Mouse (Mus musculus) forebrain, embryonic 10.5 days (tissue): ENCODE results near the gene Yipf3. TPM values are rescaled to one million over a fixed set of nuclear protein-coding genes. Genes with fewer than 3 reads are reported as not detected.

Source experiments
- DNase-seq: peaks from one replicate; pipeline ENCODE4 v3.0.0-alpha.2; 2017; ENCODE audit warnings: low spot score; ENCODE audit errors: extremely low spot score
- H3K27ac ChIP-seq: fragments of 300-500 bp; sonication (generic); 2 replicates; pipeline ENCODE4 v1.5.1; 2016; ENCODE audit warnings: mild to moderate bottlenecking
- H3K27me3 ChIP-seq: fragments of 300-500 bp; sonication (generic); 2 replicates; pipeline ENCODE4 v1.6.1; 2016; ENCODE audit warnings: mild to moderate bottlenecking; ENCODE audit not compliant: poor library complexity, severe bottlenecking
- H3K36me3 ChIP-seq: fragments of 300-500 bp; sonication (generic); replicated peaks from 2 replicates; pipeline ENCODE4 v1.6.1; 2016; ENCODE audit warnings: mild to moderate bottlenecking, moderate library complexity
- H3K4me1 ChIP-seq: fragments of 300-500 bp; sonication (generic); 2 replicates; pipeline ENCODE4 v1.6.1; 2016
- H3K4me3 ChIP-seq: fragments of 300-500 bp; sonication (generic); 2 replicates; pipeline ENCODE4 v1.5.1; 2016; ENCODE audit warnings: mild to moderate bottlenecking, moderate library complexity
- H3K9me3 ChIP-seq: fragments of 300-500 bp; sonication (generic); 2 replicates; pipeline ENCODE4 v1.6.1; 2016; ENCODE audit warnings: mild to moderate bottlenecking, moderate library complexity
- WGBS: fragments of 180-500 bp; shearing (Covaris S2); methylation state at CpG from one replicate; pipeline ENCODE4 v1.1.7; 2016; 5-methylcytosine and 5-hydroxymethylcytosine counted together
- polyA plus RNA-seq: library from polyadenylated mRNA; unstranded; fragments of >200 nt; fragmentation: Nextera tagmentation; extraction: Ambion mirVana; gene quantifications from 2 replicates; pipeline ENCODE4 v1.2.1, GENCODE M21; 2016

Gene Yipf3
- polyA plus RNA-seq, 1 experiment from 2014 or later, result 72.5 TPM

DNA sequence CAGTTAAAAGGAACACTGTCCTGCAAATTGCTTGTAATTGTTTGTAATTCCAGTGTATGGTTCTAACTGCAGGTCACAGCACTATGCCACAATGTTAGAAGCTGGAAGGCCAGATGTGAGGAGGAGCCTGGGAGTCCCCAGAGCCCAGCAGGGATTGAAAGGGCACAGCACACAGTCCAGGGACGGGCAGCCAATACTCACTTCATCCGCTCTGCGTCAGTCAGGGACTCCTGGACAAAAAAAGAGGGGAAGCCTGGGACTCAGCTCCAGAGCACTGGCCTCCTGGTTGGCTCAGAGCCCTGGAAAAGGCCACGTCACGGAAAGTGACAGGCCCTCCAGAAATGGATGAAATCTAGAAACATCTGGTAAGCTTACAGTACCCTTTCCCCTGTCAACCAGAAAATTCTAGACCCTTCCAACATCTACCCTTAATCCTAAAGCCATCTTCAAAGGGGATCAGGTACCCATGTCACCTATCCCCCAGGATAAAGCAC is 14.4 kb downstream of the Yipf3 start:
- H3K36me3 ChIP-seq, result peaks cover 99% of the 10 kb centered on the region
- no peak overlapping the region for H3K27ac ChIP-seq
- 0 out of 2 replicates have a peak, but pooled peaks cover under 1% of the 10 kb centered on the region for H3K27me3 ChIP-seq
- no peak overlapping the region for H3K4me3 ChIP-seq
- peaks cover 6% of the 10 kb centered on the region for H3K4me1 ChIP-seq
- DNase-seq, result no peak
- WGBS, result over 99% methylated on average over 5 of the region's 5 CpGs
- no peaks in the 10 kb centered on the region for H3K9me3 ChIP-seq

DNA sequence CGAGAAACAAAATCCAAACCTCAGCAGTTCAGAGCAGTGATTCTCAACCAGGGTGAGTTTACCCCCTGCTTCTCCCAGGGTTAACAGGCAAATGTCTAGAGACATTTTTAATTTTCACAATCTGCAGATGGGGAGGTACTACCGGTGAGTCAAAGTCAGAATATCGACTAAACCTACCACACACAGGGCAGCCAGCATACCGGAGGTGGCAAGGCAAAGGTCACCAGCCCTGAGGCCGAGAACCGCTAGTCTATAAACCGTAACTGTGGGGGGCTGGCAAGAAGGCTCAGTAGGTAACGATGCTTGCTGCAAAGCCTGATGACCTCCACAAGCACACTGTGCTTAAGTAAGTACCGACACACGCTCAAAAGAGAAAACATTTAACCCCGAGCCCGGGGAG is 17.6 kb downstream of the Yipf3 start:
- no peaks in the 10 kb centered on the region for H3K27me3 ChIP-seq
- 82% methylated on average over 12 of the region's 12 CpGs for WGBS
- peaks cover 6% of the 10 kb centered on the region for H3K4me1 ChIP-seq
- no peak overlapping the region for H3K27ac ChIP-seq
- peaks cover 99% of the 10 kb centered on the region for H3K36me3 ChIP-seq
- H3K9me3 ChIP-seq, result no peaks in the 10 kb centered on the region
- DNase-seq, result no peak
- no peak overlapping the region for H3K4me3 ChIP-seq

DNA sequence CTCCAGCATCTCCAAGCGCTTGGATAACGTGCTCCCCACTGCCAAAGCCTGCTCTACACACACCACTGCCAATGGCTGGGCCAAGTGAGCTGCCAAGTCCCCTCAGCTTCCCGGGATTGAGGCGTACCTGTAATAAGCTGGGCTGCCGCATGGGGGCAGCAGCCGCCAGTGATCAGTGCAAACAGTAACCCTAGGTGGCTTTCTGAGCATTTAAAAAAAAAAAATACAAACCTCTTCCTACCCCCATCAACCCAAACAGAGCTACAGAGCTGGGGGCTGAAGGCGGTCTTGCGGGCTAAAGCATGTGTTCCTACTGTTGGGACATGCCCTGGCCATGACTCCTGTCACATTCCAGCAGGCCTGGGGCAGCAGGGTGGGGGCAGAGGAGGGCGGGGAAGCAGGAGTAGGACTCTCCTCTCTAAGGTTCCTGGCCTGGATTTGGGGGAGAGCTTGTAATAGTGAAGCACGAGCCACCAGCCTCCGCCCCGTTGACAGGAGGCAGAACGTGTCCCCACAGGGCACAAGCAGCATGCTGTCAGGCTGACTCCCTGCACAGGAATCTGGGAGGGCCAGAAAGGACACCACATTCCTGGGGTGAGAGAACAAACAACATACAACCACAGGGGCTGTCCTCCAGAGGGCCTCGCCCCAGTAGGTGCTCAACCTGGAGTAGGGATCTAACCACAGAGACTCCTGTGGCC is 18.2 kb downstream of the Yipf3 start:
- H3K27ac ChIP-seq, result no peak overlapping the region
- peak; percentile 74 for DNase-seq
- H3K4me3 ChIP-seq, result no peak overlapping the region
- H3K9me3 ChIP-seq, result no peaks in the 10 kb centered on the region
- H3K27me3 ChIP-seq, result no peaks in the 10 kb centered on the region
- 27% methylated on average over 14 of the region's 14 CpGs for WGBS
- peaks cover 99% of the 10 kb centered on the region for H3K36me3 ChIP-seq
- H3K4me1 ChIP-seq, result peaks cover 6% of the 10 kb centered on the region

DNA sequence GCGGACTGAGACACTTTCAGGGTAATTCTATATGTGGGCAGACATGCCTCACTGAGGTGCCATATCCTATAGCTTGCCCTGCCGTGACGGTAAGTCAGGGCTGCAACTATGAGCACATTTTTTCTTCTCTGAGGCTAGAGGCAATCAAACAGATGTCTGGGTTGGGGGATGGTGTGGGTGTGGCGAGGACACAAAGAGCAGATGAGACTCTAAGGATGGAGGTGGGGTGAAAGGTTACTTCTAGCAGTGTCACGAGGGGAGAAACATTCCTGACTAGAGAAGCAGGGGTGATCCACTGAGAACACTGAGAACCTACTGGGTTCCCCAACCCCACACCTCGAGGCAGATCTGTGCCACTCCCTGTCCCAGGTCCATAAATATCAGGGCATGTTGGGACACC is 19.1 kb downstream of the Yipf3 start:
- H3K4me3 ChIP-seq, result no peak overlapping the region
- H3K36me3 ChIP-seq, result peaks cover 99% of the 10 kb centered on the region
- H3K27ac ChIP-seq, result no peak overlapping the region
- WGBS, result 73% methylated on average over 6 of the region's 6 CpGs
- peaks cover 6% of the 10 kb centered on the region for H3K4me1 ChIP-seq
- DNase-seq, result no peak
- no peaks in the 10 kb centered on the region for H3K9me3 ChIP-seq
- H3K27me3 ChIP-seq, result no peaks in the 10 kb centered on the region

DNA sequence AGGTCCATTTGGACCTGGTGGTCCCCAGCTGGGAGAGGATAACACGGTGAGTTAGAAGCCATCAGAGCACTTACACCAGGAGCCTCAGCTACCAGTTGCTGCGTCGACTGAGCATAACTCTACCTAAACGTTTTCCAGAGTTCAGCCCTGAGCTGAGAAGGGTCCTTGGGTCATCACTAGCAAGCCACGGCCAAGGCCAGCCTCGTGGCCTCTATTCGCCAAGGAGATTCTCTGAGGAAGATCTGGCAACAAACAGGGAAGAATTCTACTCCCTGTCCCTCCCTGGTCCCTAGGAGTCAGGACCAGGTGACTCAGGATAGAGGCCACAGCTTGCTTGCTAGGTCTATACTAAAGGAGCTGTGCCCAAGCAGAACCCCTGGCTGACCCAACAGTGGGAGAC is 19.6 kb downstream of the Yipf3 start:
- H3K27me3 ChIP-seq, result no peaks in the 10 kb centered on the region
- H3K27ac ChIP-seq, result no peak overlapping the region
- H3K36me3 ChIP-seq, result peaks cover 99% of the 10 kb centered on the region
- no peak for DNase-seq
- WGBS, result 87% methylated on average over 7 of the region's 7 CpGs
- H3K4me1 ChIP-seq, result peaks cover 6% of the 10 kb centered on the region
- H3K9me3 ChIP-seq, result no peaks in the 10 kb centered on the region
- H3K4me3 ChIP-seq, result no peak overlapping the region

DNA sequence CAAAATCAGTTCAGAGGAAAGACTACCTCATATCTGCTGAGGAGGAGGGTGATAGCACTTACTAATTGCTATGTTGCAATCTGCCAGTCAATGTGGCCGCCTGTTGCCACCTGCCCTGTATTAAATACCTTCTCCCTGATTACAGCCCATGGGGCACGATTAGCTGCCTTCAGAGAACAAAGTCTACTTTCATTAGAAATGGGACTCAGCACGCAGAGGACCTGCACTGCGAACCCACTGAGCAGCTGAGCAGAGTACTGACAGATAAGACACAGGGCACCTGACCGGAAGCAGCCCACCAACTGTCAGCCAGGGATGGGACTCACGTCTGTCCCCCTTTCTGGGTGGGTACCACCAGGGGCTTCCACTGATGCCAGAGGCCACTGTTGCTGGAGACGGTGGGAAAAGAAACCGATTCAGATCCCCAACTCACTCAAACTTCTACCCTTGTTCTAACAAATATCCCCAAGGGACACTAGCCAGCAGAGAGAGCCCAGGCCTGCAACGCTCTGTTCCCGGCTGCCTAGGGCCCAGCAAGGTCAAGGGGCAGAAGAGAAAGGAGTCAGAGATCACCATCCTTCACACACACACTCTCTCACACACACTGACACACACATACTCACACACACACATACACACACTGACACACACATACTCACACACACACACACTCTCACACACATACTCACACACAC is 20.3 kb downstream of the Yipf3 start:
- Histone ChIP-seq H3K27me3 (no peaks in the 10 kb centered on the region), H3K36me3 (peaks cover 99% of the 10 kb centered on the region), H3K4me3 (no peak overlapping the region), H3K27ac (no peak overlapping the region), H3K4me1 (peaks cover 6% of the 10 kb centered on the region), H3K9me3 (no peaks in the 10 kb centered on the region)
- 85% methylated on average over 10 of the region's 10 CpGs for WGBS
- no peak for DNase-seq

DNA sequence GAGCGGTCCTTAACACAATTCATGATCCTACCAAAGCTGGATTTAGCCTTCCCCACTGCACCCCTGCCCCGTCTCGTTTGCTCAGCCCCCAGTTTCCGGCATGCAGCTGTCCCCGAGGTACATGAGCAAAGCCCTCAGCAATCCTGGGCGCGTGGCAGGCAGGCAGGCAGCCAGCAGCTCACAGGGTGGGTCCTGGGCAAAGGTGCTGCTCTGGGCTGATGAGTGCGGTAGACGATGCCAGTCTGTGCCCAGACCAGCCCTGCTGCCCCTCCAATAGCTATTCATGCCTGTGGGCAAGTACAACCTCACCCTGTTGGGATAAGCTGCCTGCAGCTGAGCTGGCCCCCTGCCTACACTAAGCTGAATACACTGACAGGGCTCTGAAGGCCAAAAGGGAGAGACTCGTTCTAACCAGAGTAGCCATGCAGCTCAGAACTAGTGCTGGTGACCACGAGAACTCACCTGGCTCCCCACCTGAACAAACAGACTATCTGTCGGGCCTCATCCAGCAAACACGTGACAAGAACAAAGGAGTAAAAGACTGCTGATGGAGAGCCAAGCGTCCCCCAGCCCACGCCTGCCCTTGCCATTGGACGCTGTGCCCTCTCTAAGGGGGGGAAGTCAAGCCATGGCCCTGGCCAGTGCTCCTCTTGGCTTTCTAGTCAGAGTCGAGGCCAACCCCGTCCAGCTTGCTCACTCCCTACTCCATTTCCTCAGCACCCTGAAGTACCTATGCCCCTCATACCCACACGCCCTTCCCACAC is 22.1 kb downstream of the Yipf3 start:
- no peak for DNase-seq
- 90% methylated on average over 19 of the region's 19 CpGs for WGBS
- H3K9me3 ChIP-seq, result no peaks in the 10 kb centered on the region
- peaks cover 19% of the 10 kb centered on the region for H3K4me1 ChIP-seq
- no peak overlapping the region for H3K4me3 ChIP-seq
- peaks cover 97% of the 10 kb centered on the region for H3K36me3 ChIP-seq
- H3K27me3 ChIP-seq, result no peaks in the 10 kb centered on the region
- H3K27ac ChIP-seq, result no peak overlapping the region

DNA sequence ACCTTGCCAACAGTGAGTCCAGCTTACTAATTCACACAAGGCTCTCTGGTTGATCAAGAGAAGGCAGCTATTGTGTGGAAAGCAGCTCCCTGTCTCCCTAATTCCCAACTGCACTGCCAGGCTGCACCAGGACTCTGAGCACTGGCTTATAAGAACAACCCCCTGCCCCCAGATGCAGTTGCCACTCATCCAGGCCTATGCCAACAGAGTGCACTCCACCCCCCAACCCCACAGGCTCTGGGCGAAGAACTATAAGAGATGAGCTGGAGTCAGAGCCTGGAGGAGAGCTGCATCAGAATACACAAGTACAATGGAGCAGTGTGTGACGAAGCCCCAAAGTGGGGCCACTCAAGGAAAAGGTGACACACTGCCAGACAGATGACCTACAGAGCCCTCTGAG is 24.2 kb downstream of the Yipf3 start:
- no peak overlapping the region for H3K27ac ChIP-seq
- 87% methylated on average over 2 of the region's 2 CpGs for WGBS

DNA sequence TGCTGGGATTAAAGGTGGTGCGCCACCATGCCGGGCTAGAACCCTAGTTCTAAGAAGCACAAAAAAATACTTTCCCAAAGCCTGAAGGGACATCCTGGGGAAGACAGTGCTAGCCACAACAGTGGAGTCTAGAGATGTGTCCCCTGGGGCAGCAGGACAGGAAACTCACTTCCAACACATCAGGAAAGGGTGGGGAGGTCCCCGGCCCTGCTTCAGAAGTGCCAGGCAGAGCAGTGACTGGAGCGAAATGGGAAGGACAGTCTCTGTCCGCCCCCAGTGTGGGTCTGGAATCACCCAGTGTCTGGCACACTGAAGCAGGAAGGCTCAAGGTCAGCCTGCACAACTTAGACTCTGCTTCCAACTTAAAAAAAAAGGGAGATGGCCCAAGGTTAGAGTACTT is 24.8 kb downstream of the Yipf3 start:
- 86% methylated on average over 5 of the region's 5 CpGs for WGBS
- no peaks in the 10 kb centered on the region for H3K27me3 ChIP-seq
- H3K4me1 ChIP-seq, result peaks cover 20% of the 10 kb centered on the region
- H3K9me3 ChIP-seq, result no peaks in the 10 kb centered on the region
- peaks cover 98% of the 10 kb centered on the region for H3K36me3 ChIP-seq
- no peak overlapping the region for H3K4me3 ChIP-seq
- no peak overlapping the region for H3K27ac ChIP-seq
- no peak for DNase-seq

More for the DNA sequence above, 24.2 kb downstream of the Yipf3 start:
- DNase-seq, result no peak
- Histone ChIP-seq H3K27me3 (no peaks in the 10 kb centered on the region), H3K4me3 (no peak overlapping the region), H3K36me3 (peaks cover 98% of the 10 kb centered on the region), H3K9me3 (no peaks in the 10 kb centered on the region), H3K4me1 (peaks cover 14% of the 10 kb centered on the region)

DNA sequence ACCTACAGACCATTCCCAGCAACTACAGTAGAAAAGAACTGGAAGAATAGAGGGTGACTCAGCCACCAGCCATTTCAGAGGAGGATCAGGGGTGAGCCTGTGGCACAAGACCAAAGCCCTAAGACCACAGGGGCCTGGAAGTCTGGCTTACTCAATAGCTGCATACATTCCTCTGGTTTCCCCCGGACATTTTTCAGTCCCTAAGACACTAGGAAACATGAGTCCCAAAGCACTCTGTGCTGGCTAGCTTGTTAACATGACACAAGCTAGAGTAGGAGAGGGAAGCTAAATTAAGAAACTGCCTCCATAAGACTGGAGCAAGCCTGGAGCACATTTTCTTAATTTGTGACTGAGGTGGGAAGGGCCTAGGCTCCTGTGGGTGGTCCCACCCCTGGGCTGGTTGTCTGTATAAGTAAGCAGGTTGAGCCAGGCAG is 25.9 kb downstream of the Yipf3 start:
- DNase-seq, result no peak
- Histone ChIP-seq H3K4me1 (peaks cover 27% of the 10 kb centered on the region), H3K9me3 (no peaks in the 10 kb centered on the region), H3K4me3 (no peak overlapping the region), H3K36me3 (peaks cover 97% of the 10 kb centered on the region), H3K27me3 (no peaks in the 10 kb centered on the region), H3K27ac (no peak overlapping the region)
- WGBS, result 56% methylated on average over 1 of the region's 1 CpGs

DNA sequence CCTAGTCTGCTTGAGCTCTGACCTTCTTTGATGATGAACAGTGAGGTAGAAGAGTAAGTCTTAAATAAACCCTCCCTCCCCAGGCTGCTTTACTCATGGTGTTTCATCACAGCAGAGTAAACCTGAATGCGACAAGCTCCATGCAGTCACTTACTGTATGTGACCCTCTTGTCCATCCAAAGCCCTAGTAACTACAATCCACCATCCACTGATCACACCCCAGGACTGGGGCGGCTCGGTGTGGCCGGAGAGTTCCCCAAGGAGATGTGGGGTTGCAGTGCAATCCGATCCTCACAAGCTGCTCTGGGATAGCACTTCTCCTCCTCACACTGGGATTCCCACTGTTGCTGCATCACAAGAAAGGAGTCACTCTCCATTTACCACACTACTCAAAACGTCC is 26.6 kb downstream of the Yipf3 start:
- DNase-seq, result no peak
- H3K36me3 ChIP-seq, result peaks cover 97% of the 10 kb centered on the region
- 78% methylated on average over 6 of the region's 6 CpGs for WGBS

DNA sequence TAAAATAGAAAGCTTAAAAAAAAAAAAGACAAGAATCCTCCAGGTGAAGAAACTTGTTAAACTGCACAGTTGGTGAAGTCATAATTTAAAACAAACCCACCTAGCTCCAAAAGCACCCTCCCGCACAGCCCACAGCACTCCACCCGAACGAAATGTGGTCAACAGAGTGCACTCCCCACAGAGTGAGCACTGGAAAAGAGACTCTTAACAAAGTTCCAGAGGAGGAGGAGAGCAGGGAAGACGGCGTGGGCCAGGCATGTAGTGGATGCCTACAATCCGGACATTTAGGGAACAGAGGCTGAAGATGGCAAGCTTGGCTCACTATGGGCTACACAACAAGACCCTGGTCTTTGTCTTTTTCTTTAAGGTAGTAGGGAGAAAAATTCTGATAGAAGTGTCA is 27.2 kb downstream of the Yipf3 start:
- no peak for DNase-seq
- Histone ChIP-seq H3K4me3 (no peak overlapping the region), H3K27me3 (no peaks in the 10 kb centered on the region), H3K36me3 (peaks cover 97% of the 10 kb centered on the region), H3K4me1 (peaks cover 27% of the 10 kb centered on the region), H3K9me3 (no peaks in the 10 kb centered on the region), H3K27ac (no peak overlapping the region)
- WGBS, result 87% methylated on average over 6 of the region's 6 CpGs

More for the DNA sequence above, 26.6 kb downstream of the Yipf3 start:
- no peak overlapping the region for H3K27ac ChIP-seq
- no peak overlapping the region for H3K4me3 ChIP-seq
- peaks cover 27% of the 10 kb centered on the region for H3K4me1 ChIP-seq
- no peaks in the 10 kb centered on the region for H3K9me3 ChIP-seq
- no peaks in the 10 kb centered on the region for H3K27me3 ChIP-seq

DNA sequence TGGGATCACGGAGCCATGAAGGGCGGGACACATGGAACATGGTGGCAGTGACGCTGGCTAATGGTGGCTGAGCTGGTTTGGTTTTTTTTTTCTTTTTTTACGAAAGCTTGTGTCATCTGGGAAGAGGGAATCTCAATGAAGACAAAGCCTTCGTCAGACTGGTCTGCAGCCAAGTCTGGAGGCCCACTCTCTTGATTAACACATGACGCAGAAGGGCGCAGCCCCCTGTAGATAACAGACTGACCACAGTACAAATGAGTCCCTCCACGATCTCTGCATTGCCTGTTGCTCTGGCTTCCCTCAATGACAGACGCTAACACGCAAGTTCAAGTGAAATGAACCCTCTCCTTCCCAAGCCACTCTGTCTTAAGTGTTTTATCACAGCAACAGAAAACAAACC is 27.6 kb downstream of the Yipf3 start:
- H3K4me1 ChIP-seq, result peaks cover 27% of the 10 kb centered on the region
- 91% methylated on average over 10 of the region's 10 CpGs for WGBS

More for the DNA sequence above, 27.6 kb downstream of the Yipf3 start:
- Histone ChIP-seq H3K27ac (no peak overlapping the region), H3K27me3 (no peaks in the 10 kb centered on the region), H3K36me3 (peaks cover 97% of the 10 kb centered on the region), H3K9me3 (no peaks in the 10 kb centered on the region), H3K4me3 (no peak overlapping the region)
- no peak for DNase-seq
